Mouse (Mus musculus) heart, embryonic 16.5 days (tissue): ENCODE data around the gene Uhrf1bp1l. TPM values are rescaled to one million over a fixed set of nuclear protein-coding genes. Genes with fewer than 3 reads are reported as not detected.

Experiments
- ATAC-seq: fragments of 200-750 bp; cut with Nextera tagmentation; replicated peaks from 2 replicates; pipeline ENCODE4 v1.8.0; 2017; ENCODE audit warnings: moderate number of reproducible peaks; ENCODE audit not compliant: insufficient read depth, low FRiP score; ENCODE audit errors: extremely low read depth
- H3K27ac ChIP-seq: fragments of 300-500 bp; sonication (generic); 2 replicates; pipeline ENCODE4 v1.5.1; 2014; ENCODE audit warnings: mild to moderate bottlenecking, low read length, control low read depth, moderate library complexity
- H3K27me3 ChIP-seq: fragments of 300-500 bp; sonication (generic); 2 replicates; pipeline ENCODE4 v1.6.1; 2014; ENCODE audit warnings: low read length, mixed read lengths; ENCODE audit not compliant: control insufficient read depth, insufficient read depth
- H3K36me3 ChIP-seq: fragments of 300-500 bp; sonication (generic); 2 replicates; pipeline ENCODE4 v1.6.1; 2014; ENCODE audit not compliant: control insufficient read depth, insufficient read depth
- H3K4me1 ChIP-seq: fragments of 300-500 bp; sonication (generic); 2 replicates; pipeline ENCODE4 v1.6.1; 2014; ENCODE audit warnings: low read length, mixed read lengths; ENCODE audit not compliant: control insufficient read depth, insufficient read depth
- H3K4me2 ChIP-seq: fragments of 300-500 bp; sonication (generic); 2 replicates; pipeline ENCODE4 v1.6.1; 2014; ENCODE audit warnings: low read depth, mild to moderate bottlenecking, control low read depth, low read length
- H3K4me3 ChIP-seq: fragments of 300-500 bp; sonication (generic); 2 replicates; pipeline ENCODE4 v1.5.1; 2014; ENCODE audit warnings: mild to moderate bottlenecking, control low read depth, low read length
- H3K9ac ChIP-seq: fragments of 300-500 bp; sonication (generic); 2 replicates; pipeline ENCODE4 v1.6.1; 2014; ENCODE audit warnings: low read length, control low read depth
- H3K9me3 ChIP-seq: fragments of 300-500 bp; sonication (generic); replicated peaks from 2 replicates; pipeline ENCODE4 v1.6.1; 2016; ENCODE audit warnings: low read length; ENCODE audit not compliant: control insufficient read depth
- WGBS: fragments of 180-500 bp; shearing (Covaris S2); extraction: QIAGEN DNeasy Blood & Tissue Kit; methylation state at CpG from one replicate; pipeline ENCODE4 v1.1.7; 2014; 5-methylcytosine and 5-hydroxymethylcytosine counted together
- polyA plus RNA-seq: library from polyadenylated mRNA; unstranded; fragments of >200 nt; fragmentation: Nextera tagmentation; extraction: Ambion mirVana; gene quantifications from 2 replicates; pipeline ENCODE4 v1.2.1, GENCODE M21; 2015

Uhrf1bp1l gene
- polyA plus RNA-seq, 1 experiment from 2014 or later = 19.9 TPM

GRCm38 (mm10) chr10:89791870-89792269 is 47.1 kb downstream of the Uhrf1bp1l start:
- H3K9me3 ChIP-seq = no peaks in the 10 kb centered on the region
- no peaks in the 10 kb centered on the region for H3K27me3 ChIP-seq
- no peak overlapping the region for H3K9ac ChIP-seq
- no peak overlapping the region for H3K4me3 ChIP-seq
- WGBS = 92% methylated on average over 4 of the region's 4 CpGs
- H3K4me2 ChIP-seq = no peak overlapping the region
- no peaks in the 10 kb centered on the region for H3K4me1 ChIP-seq
- ATAC-seq = no peak
- peaks cover 7% of the 10 kb centered on the region; the same call in 1 of the 2 replicates for H3K36me3 ChIP-seq
- no peak overlapping the region for H3K27ac ChIP-seq

DNA sequence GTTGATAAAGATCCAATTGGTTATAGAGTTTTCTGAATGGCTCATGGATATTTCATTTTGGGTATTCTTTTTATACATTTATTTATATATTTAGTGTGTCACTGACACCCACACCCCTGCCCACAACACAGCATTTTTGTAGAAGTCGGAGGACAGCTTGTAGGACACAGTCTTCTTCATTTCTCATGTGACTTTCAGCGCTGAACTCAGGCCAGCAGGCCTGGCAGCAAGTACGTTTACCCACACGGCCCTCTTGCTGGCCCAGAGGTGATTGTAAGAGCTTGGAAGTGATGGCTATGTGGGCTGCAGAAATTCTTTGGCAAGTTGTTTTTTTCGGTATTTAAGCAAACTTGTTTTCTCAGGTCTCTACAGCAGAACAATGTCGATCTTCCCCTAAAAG is 49.3 kb downstream of the Uhrf1bp1l start:
- WGBS = 76% methylated on average over 6 of the region's 6 CpGs
- no peak overlapping the region for H3K9ac ChIP-seq
- H3K9me3 ChIP-seq = no peaks in the 10 kb centered on the region
- no peak for ATAC-seq
- H3K4me1 ChIP-seq = no peaks in the 10 kb centered on the region
- H3K4me3 ChIP-seq = no peak overlapping the region
- no peak overlapping the region for H3K27ac ChIP-seq
- no peak overlapping the region for H3K4me2 ChIP-seq
- no peaks in the 10 kb centered on the region for H3K27me3 ChIP-seq
- H3K36me3 ChIP-seq = peaks cover 5% of the 10 kb centered on the region; the same call in 1 of the 2 replicates

DNA sequence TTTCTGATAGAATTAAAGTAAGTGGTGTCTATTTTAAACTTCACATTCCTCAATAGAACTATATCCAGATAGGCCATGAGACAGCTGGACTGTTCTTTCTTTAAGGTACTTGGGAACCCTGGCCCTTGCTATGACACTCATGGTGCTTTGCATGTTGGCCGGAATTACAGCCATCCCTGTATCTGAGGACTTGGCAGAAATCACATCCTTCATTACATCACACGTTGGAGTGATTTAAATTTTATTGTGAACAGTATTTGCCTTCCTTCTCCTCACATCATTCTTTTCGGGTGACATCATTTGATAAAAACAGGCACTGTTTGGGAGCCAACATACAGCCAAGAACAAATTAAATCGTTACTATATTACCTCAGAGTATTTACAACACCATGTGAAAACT is 74.4 kb downstream of the Uhrf1bp1l start:
- ATAC-seq = peak; percentile 52
- no peaks in the 10 kb centered on the region for H3K27me3 ChIP-seq
- peaks cover 26% of the 10 kb centered on the region for H3K36me3 ChIP-seq
- H3K9ac ChIP-seq = no peak overlapping the region
- peak overlapping the region; percentile 59 for H3K27ac ChIP-seq
- 35% methylated on average over 4 of the region's 4 CpGs for WGBS
- peaks cover 5% of the 10 kb centered on the region for H3K4me1 ChIP-seq
- H3K9me3 ChIP-seq = no peaks in the 10 kb centered on the region
- H3K4me2 ChIP-seq = no peak overlapping the region
- H3K4me3 ChIP-seq = no peak overlapping the region

GRCm38 (mm10) chr10:89823906-89824305 is 79.1 kb downstream of the Uhrf1bp1l start:
- Histone ChIP-seq H3K27ac (no peak overlapping the region), H3K4me1 (peaks cover 5% of the 10 kb centered on the region), H3K36me3 (no peaks in the 10 kb centered on the region), H3K4me2 (no peak overlapping the region), H3K9me3 (no peaks in the 10 kb centered on the region), H3K9ac (no peak overlapping the region), H3K27me3 (no peaks in the 10 kb centered on the region), H3K4me3 (no peak overlapping the region)
- 23% methylated on average over 2 of the region's 2 CpGs for WGBS
- no peak for ATAC-seq

GRCm38 (mm10) chr10:89826896-89827295 is 82.1 kb downstream of the Uhrf1bp1l start:
- WGBS = 57% methylated on average over 3 of the region's 3 CpGs
- H3K4me3 ChIP-seq = no peak overlapping the region
- H3K4me1 ChIP-seq = no peaks in the 10 kb centered on the region
- H3K27me3 ChIP-seq = no peaks in the 10 kb centered on the region
- ATAC-seq = no peak
- no peaks in the 10 kb centered on the region for H3K9me3 ChIP-seq
- H3K36me3 ChIP-seq = no peaks in the 10 kb centered on the region
- H3K27ac ChIP-seq = no peak overlapping the region
- no peak overlapping the region for H3K9ac ChIP-seq
- no peak overlapping the region for H3K4me2 ChIP-seq

DNA sequence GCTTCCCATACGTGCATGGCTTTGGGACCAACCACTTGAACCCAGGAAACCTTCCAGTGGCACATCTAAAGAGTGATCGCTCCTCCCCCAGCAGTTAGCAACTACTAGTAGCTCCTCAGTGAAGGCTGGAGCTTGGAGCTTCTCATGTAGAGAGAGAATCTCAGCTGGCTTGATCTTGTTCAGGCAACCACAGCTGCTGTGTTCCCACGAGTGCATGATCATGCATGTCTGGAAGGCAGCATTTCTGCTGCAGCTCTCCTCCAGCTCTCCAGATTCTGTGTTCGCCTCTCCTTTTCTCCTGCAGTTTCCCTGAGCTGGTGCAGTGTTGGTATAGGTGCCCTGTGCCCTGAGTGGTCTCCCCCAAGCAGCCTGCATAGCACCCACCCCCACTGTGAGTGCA is 87.5 kb downstream of the Uhrf1bp1l start:
- Histone ChIP-seq H3K9me3 (no peaks in the 10 kb centered on the region), H3K36me3 (no peaks in the 10 kb centered on the region), H3K9ac (no peak overlapping the region), H3K4me3 (no peak overlapping the region), H3K4me2 (no peak overlapping the region), H3K4me1 (no peaks in the 10 kb centered on the region), H3K27me3 (no peaks in the 10 kb centered on the region), H3K27ac (no peak overlapping the region)
- WGBS = 72% methylated on average over 4 of the region's 4 CpGs
- no peak for ATAC-seq

- no peaks in the 10 kb centered on the region for H3K36me3 ChIP-seq
- H3K9me3 ChIP-seq = no peaks in the 10 kb centered on the region
- no peak overlapping the region for H3K9ac ChIP-seq
- no peaks in the 10 kb centered on the region for H3K4me1 ChIP-seq
- no peak overlapping the region for H3K4me2 ChIP-seq
- no peak for ATAC-seq
- H3K4me3 ChIP-seq = no peak overlapping the region
- whole genome bisulfite sequencing = 74% methylated on average over 10 of the region's 10 CpGs
- H3K27ac ChIP-seq = no peak overlapping the region
- no peaks in the 10 kb centered on the region for H3K27me3 ChIP-seq
These were observed 88.4 kb downstream of the Uhrf1bp1l start for GRCm38 (mm10) chr10:89833166-89833565.

DNA sequence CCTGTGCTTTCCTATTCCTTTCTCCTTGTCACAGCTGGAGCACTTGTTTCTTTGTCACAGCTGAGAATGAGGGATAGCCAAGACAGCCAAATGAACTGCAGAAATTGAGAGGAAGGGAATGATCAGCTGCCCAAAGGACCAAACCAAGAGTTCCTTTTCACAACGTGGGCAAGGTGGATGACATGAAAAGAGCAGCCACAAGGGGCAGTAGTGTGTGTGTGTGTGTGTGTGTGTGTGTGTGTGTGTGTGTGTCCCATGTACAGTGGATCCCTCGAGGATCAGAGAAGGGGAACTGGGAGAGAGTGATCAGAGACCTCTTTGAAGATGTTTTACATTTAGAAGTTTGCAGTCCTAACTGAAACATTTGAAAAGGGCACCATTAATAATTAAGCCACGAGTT is 92.7 kb downstream of the Uhrf1bp1l start:
- no peaks in the 10 kb centered on the region for H3K9me3 ChIP-seq
- no peak overlapping the region for H3K4me3 ChIP-seq
- 41% methylated on average over 3 of the region's 3 CpGs for WGBS
- ATAC-seq = no peak
- H3K27me3 ChIP-seq = no peaks in the 10 kb centered on the region
- H3K4me1 ChIP-seq = no peaks in the 10 kb centered on the region
- H3K27ac ChIP-seq = no peak overlapping the region
- H3K36me3 ChIP-seq = no peaks in the 10 kb centered on the region
- H3K9ac ChIP-seq = no peak overlapping the region
- H3K4me2 ChIP-seq = no peak overlapping the region

DNA sequence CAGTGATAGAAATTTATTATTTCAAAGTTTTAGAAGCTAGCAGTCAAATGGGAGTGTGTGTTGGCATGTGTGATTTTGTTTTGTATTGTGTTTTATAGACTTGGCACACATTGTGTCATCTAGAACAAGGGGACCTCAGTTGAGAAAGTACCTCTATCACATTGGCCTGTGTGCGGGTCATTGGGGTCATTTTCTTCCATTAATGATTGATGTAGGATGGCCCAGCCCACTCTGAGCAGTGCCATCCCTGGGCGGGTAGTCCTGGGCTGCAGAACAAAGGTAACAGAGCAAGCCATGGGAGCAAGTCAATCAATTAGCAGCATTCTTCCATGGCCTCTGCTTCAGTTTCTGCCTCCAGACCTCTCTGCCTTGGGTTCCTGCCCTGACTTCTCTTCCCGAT is 94.0 kb downstream of the Uhrf1bp1l start:
- Histone ChIP-seq H3K9ac (no peak overlapping the region), H3K4me2 (no peak overlapping the region), H3K36me3 (no peaks in the 10 kb centered on the region), H3K27ac (no peak overlapping the region), H3K4me1 (no peaks in the 10 kb centered on the region), H3K4me3 (no peak overlapping the region), H3K27me3 (no peaks in the 10 kb centered on the region), H3K9me3 (no peaks in the 10 kb centered on the region)
- 77% methylated on average over 3 of the region's 3 CpGs for WGBS
- ATAC-seq = no peak

DNA sequence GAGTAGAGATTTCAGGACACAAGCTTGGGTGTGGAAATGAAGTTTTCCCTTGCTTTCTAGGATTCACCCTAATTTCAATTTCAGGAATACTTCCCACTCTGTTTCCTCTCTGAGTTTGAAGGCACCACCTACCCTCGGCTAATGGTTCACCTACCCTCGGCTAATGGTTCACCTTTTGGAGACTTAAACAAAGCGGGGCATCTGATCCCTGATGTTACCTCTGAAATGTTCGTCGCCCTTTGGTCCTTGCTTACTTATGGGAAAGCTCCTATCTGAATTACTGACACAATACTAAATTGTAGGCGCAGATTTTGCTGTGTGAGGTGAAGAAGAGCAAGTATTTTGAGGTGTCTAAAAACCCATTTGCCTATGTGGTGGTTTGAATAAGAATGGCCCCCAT is 106.2 kb downstream of the Uhrf1bp1l start:
- Histone ChIP-seq H3K9me3 (peaks cover 11% of the 10 kb centered on the region), H3K27me3 (no peaks in the 10 kb centered on the region), H3K4me1 (no peaks in the 10 kb centered on the region), H3K4me2 (no peak overlapping the region), H3K36me3 (no peaks in the 10 kb centered on the region), H3K27ac (no peak overlapping the region), H3K9ac (no peak overlapping the region), H3K4me3 (no peak overlapping the region)
- ATAC-seq = no peak
- WGBS = 81% methylated on average over 6 of the region's 6 CpGs
